Mouse (Mus musculus) limb, embryonic 15.5 days (tissue): ENCODE measurements around the gene Arntl. TPM values are rescaled to one million over a fixed set of nuclear protein-coding genes. Genes with fewer than 3 reads are reported as not detected.

Source experiments
- ATAC-seq: fragments of 200-750 bp; cut with Nextera tagmentation; 2 replicates; pipeline ENCODE4 v1.8.0; 2017; ENCODE audit warnings: low read depth, moderate TSS enrichment; ENCODE audit not compliant: insufficient number of reproducible peaks, low FRiP score, low TSS enrichment
- H3K27ac ChIP-seq: fragments of 300-500 bp; sonication (generic); 2 replicates; pipeline ENCODE4 v1.5.1; 2015; ENCODE audit warnings: moderate library complexity, mild to moderate bottlenecking, inconsistent platforms
- H3K27me3 ChIP-seq: fragments of 300-500 bp; sonication (generic); 2 replicates; pipeline ENCODE4 v1.6.1; 2015; ENCODE audit warnings: inconsistent platforms
- H3K36me3 ChIP-seq: fragments of 300-500 bp; sonication (generic); 2 replicates; pipeline ENCODE4 v1.6.1; 2015; ENCODE audit warnings: inconsistent platforms
- H3K4me1 ChIP-seq: fragments of 300-500 bp; sonication (generic); 2 replicates; pipeline ENCODE4 v1.6.1; 2015; ENCODE audit warnings: inconsistent platforms
- H3K4me2 ChIP-seq: fragments of 300-500 bp; sonication (generic); 2 replicates; pipeline ENCODE4 v1.6.1; 2015; ENCODE audit warnings: mild to moderate bottlenecking, inconsistent platforms
- H3K4me3 ChIP-seq: fragments of 300-500 bp; sonication (generic); 2 replicates; pipeline ENCODE4 v1.5.1; 2015; ENCODE audit warnings: mild to moderate bottlenecking, inconsistent platforms
- H3K9ac ChIP-seq: fragments of 300-500 bp; sonication (generic); 2 replicates; pipeline ENCODE4 v1.6.1; 2015; ENCODE audit warnings: inconsistent platforms
- H3K9me3 ChIP-seq: fragments of 300-500 bp; sonication (generic); 2 replicates; pipeline ENCODE4 v1.6.1; 2016; ENCODE audit warnings: inconsistent platforms
- WGBS: fragments of 180-500 bp; shearing (Covaris S2); methylation state at CpG from one replicate; pipeline ENCODE4 v1.1.7; 2015; 5-methylcytosine and 5-hydroxymethylcytosine counted together
- polyA plus RNA-seq: library from polyadenylated mRNA; unstranded; fragments of >200 nt; fragmentation: Nextera tagmentation; extraction: Ambion mirVana; gene quantifications from 2 replicates; pipeline ENCODE4 v1.2.1, GENCODE M21; 2015

The Arntl gene
- 6.7 and 7.5 TPM in 2 replicates for polyA plus RNA-seq

- H3K36me3 ChIP-seq = no peaks in the 10 kb centered on the region
- peaks cover 13% of the 10 kb centered on the region for H3K4me1 ChIP-seq
- no peaks in the 10 kb centered on the region for H3K9me3 ChIP-seq
- ATAC-seq = peak; percentile 99
- peak within 1 kb of the TSS; percentile 63 for H3K9ac ChIP-seq
- peak within 1 kb of the TSS; percentile 77 for H3K27ac ChIP-seq
- peak within 1 kb of the TSS; percentile 86 for H3K4me2 ChIP-seq
- H3K27me3 ChIP-seq = peaks cover 65% of the 10 kb centered on the region
- peak within 1 kb of the TSS; percentile 82 for H3K4me3 ChIP-seq
- WGBS = under 1% methylated on average over 52 of the region's 52 CpGs
These were observed at the start of gene Arntl for GRCm38 (mm10) chr7:113206644-113207470. TSS of gene Arntl (plus strand) at chr7:113207465.

GRCm38 (mm10) chr7:113161077-113161698, 46.1 kb upstream of the Arntl start:
- ATAC-seq = no peak
- 75% methylated on average over 8 of the region's 8 CpGs for WGBS
- H3K9ac ChIP-seq = no peak overlapping the region

GRCm38 (mm10) chr7:113164719-113165118, 42.5 kb upstream of the Arntl start:
- H3K27ac ChIP-seq = no peak overlapping the region
- H3K4me3 ChIP-seq = no peak overlapping the region
- ATAC-seq = no peak
- H3K9ac ChIP-seq = no peak overlapping the region
- H3K9me3 ChIP-seq = no peaks in the 10 kb centered on the region
- H3K4me1 ChIP-seq = no peaks in the 10 kb centered on the region
- 71% methylated on average over 4 of the region's 4 CpGs for WGBS
- no peaks in the 10 kb centered on the region for H3K27me3 ChIP-seq
- H3K4me2 ChIP-seq = no peak overlapping the region
- H3K36me3 ChIP-seq = no peaks in the 10 kb centered on the region

More at GRCm38 (mm10) chr7:113161077-113161698, 46.1 kb upstream of the Arntl start:
- H3K4me3 ChIP-seq = no peak overlapping the region
- H3K9me3 ChIP-seq = no peaks in the 10 kb centered on the region
- H3K36me3 ChIP-seq = no peaks in the 10 kb centered on the region
- no peak overlapping the region for H3K27ac ChIP-seq
- H3K4me1 ChIP-seq = no peaks in the 10 kb centered on the region
- no peak overlapping the region for H3K4me2 ChIP-seq
- H3K27me3 ChIP-seq = no peaks in the 10 kb centered on the region

GRCm38 (mm10) chr7:113167092-113167491, 40.2 kb upstream of the Arntl start:
- no peaks in the 10 kb centered on the region for H3K4me1 ChIP-seq
- 41% methylated on average over 8 of the region's 8 CpGs for WGBS

GRCm38 (mm10) chr7:113168609-113169008, 38.7 kb upstream of the Arntl start:
- 73% methylated on average over 8 of the region's 8 CpGs for WGBS
- no peaks in the 10 kb centered on the region for H3K4me1 ChIP-seq
- no peak for ATAC-seq
- no peaks in the 10 kb centered on the region for H3K9me3 ChIP-seq
- H3K27ac ChIP-seq = no peak overlapping the region
- H3K9ac ChIP-seq = no peak overlapping the region
- H3K36me3 ChIP-seq = no peaks in the 10 kb centered on the region
- H3K27me3 ChIP-seq = no peaks in the 10 kb centered on the region
- H3K4me2 ChIP-seq = no peak overlapping the region
- no peak overlapping the region for H3K4me3 ChIP-seq

More at GRCm38 (mm10) chr7:113167092-113167491, 40.2 kb upstream of the Arntl start:
- Histone ChIP-seq H3K36me3 (no peaks in the 10 kb centered on the region), H3K9ac (no peak overlapping the region), H3K9me3 (no peaks in the 10 kb centered on the region), H3K27me3 (no peaks in the 10 kb centered on the region), H3K4me3 (no peak overlapping the region), H3K4me2 (no peak overlapping the region), H3K27ac (no peak overlapping the region)
- ATAC-seq = no peak

GRCm38 (mm10) chr7:113172425-113172824, 34.8 kb upstream of the Arntl start:
- H3K36me3 ChIP-seq = no peaks in the 10 kb centered on the region
- H3K9me3 ChIP-seq = no peaks in the 10 kb centered on the region
- no peak overlapping the region for H3K9ac ChIP-seq
- H3K4me1 ChIP-seq = no peaks in the 10 kb centered on the region
- H3K27me3 ChIP-seq = no peaks in the 10 kb centered on the region
- H3K4me3 ChIP-seq = no peak overlapping the region
- no peak overlapping the region for H3K27ac ChIP-seq
- WGBS = 49% methylated on average over 2 of the region's 2 CpGs
- H3K4me2 ChIP-seq = no peak overlapping the region
- ATAC-seq = no peak

GRCm38 (mm10) chr7:113175481-113175880, 31.8 kb upstream of the Arntl start:
- no peak overlapping the region for H3K9ac ChIP-seq
- no peak overlapping the region for H3K4me2 ChIP-seq
- ATAC-seq = no peak
- 76% methylated on average over 4 of the region's 4 CpGs for WGBS
- no peaks in the 10 kb centered on the region for H3K27me3 ChIP-seq
- no peaks in the 10 kb centered on the region for H3K9me3 ChIP-seq
- no peaks in the 10 kb centered on the region for H3K4me1 ChIP-seq
- H3K36me3 ChIP-seq = no peaks in the 10 kb centered on the region
- H3K4me3 ChIP-seq = no peak overlapping the region
- no peak overlapping the region for H3K27ac ChIP-seq

GRCm38 (mm10) chr7:113178073-113178472, 29.2 kb upstream of the Arntl start:
- Histone ChIP-seq H3K4me2 (no peak overlapping the region), H3K4me1 (no peaks in the 10 kb centered on the region), H3K27ac (no peak overlapping the region), H3K27me3 (no peaks in the 10 kb centered on the region), H3K36me3 (no peaks in the 10 kb centered on the region), H3K9me3 (no peaks in the 10 kb centered on the region), H3K9ac (no peak overlapping the region), H3K4me3 (no peak overlapping the region)
- ATAC-seq = no peak
- 85% methylated on average over 6 of the region's 6 CpGs for WGBS

GRCm38 (mm10) chr7:113183787-113184186, 23.5 kb upstream of the Arntl start:
- 85% methylated on average over 8 of the region's 8 CpGs for WGBS
- no peak overlapping the region for H3K4me2 ChIP-seq
- H3K27ac ChIP-seq = no peak overlapping the region
- H3K4me1 ChIP-seq = no peaks in the 10 kb centered on the region
- no peak overlapping the region for H3K4me3 ChIP-seq
- no peaks in the 10 kb centered on the region for H3K27me3 ChIP-seq
- no peak overlapping the region for H3K9ac ChIP-seq
- no peak for ATAC-seq
- no peaks in the 10 kb centered on the region for H3K9me3 ChIP-seq
- no peaks in the 10 kb centered on the region for H3K36me3 ChIP-seq

- Histone ChIP-seq H3K4me2 (no peak overlapping the region), H3K9me3 (no peaks in the 10 kb centered on the region), H3K4me1 (no peaks in the 10 kb centered on the region), H3K9ac (no peak overlapping the region), H3K27ac (no peak overlapping the region), H3K36me3 (no peaks in the 10 kb centered on the region), H3K4me3 (no peak overlapping the region), H3K27me3 (no peaks in the 10 kb centered on the region)
- no peak for ATAC-seq
These were observed 22.2 kb upstream of the Arntl start for GRCm38 (mm10) chr7:113185056-113185455.

- no peak overlapping the region for H3K4me2 ChIP-seq
- no peak for ATAC-seq
- WGBS = 54% methylated on average over 10 of the region's 10 CpGs
- no peaks in the 10 kb centered on the region for H3K27me3 ChIP-seq
- no peaks in the 10 kb centered on the region for H3K9me3 ChIP-seq
- H3K4me1 ChIP-seq = no peaks in the 10 kb centered on the region
- no peak overlapping the region for H3K9ac ChIP-seq
- H3K4me3 ChIP-seq = no peak overlapping the region
- H3K36me3 ChIP-seq = no peaks in the 10 kb centered on the region
- H3K27ac ChIP-seq = no peak overlapping the region
These were observed 21.0 kb upstream of the Arntl start for GRCm38 (mm10) chr7:113186041-113186800.

- Histone ChIP-seq H3K9me3 (no peaks in the 10 kb centered on the region), H3K36me3 (no peaks in the 10 kb centered on the region), H3K27me3 (no peaks in the 10 kb centered on the region), H3K27ac (no peak overlapping the region), H3K9ac (no peak overlapping the region), H3K4me2 (no peak overlapping the region), H3K4me1 (no peaks in the 10 kb centered on the region), H3K4me3 (no peak overlapping the region)
- ATAC-seq = no peak
- 48% methylated on average over 2 of the region's 2 CpGs for WGBS
These were observed 19.2 kb upstream of the Arntl start for GRCm38 (mm10) chr7:113188091-113188490.
